Mouse (Mus musculus): ENCODE measurements around the gene Sesn3.
A peak's percentile ranks its signal among the peaks of the same experiment; 100 is the strongest.

Gene Sesn3

GRCm38 (mm10) chr9:14362068-14362768 lies 87.4 kb downstream of the Sesn3 start:
- DNase-seq: no peak

- DNase-seq: no peak
Measured at GRCm38 (mm10) chr9:14363540-14363939, 88.7 kb downstream of the Sesn3 start.

- no peak for DNase-seq
Measured at GRCm38 (mm10) chr9:14364719-14365118, 89.9 kb downstream of the Sesn3 start.

- no peak for DNase-seq
Measured at GRCm38 (mm10) chr9:14365481-14366125, 90.7 kb downstream of the Sesn3 start.

GRCm38 (mm10) chr9:14367850-14368249 lies 93.0 kb downstream of the Sesn3 start:
- no peak for DNase-seq

- DNase-seq: no peak
Measured at GRCm38 (mm10) chr9:14369271-14369670, 94.4 kb downstream of the Sesn3 start.

- DNase-seq: no peak
Measured at GRCm38 (mm10) chr9:14372440-14372839, 97.6 kb downstream of the Sesn3 start.

- DNase-seq: no peak
Measured at GRCm38 (mm10) chr9:14376149-14376548, 101.3 kb downstream of the Sesn3 start.

- DNase-seq: no peak
Measured at GRCm38 (mm10) chr9:14378151-14378550, 103.3 kb downstream of the Sesn3 start.

GRCm38 (mm10) chr9:14379769-14380385 lies 105.0 kb downstream of the Sesn3 start:
- DNase-seq: no peak

- peak; percentile 82 to 90 for DNase-seq
Measured at GRCm38 (mm10) chr9:14380386-14381285, 105.8 kb downstream of the Sesn3 start.

GRCm38 (mm10) chr9:14381353-14382055 lies 106.6 kb downstream of the Sesn3 start, which contains the start of gene Endod1:
Gene Endod1, minus strand, starts transcription at chr9:14381507.
- peak; percentile 50 to 62 for DNase-seq

- no peak for DNase-seq
Measured at GRCm38 (mm10) chr9:14382256-14382791, 107.5 kb downstream of the Sesn3 start.
